Comparison of ENCODE assay signal across 16 mouse cellular contexts in genomic region chr4:56657046-56657445, GRCm38 (mm10).
"Had no signal": no experiment of that assay in that cellular context is flagged by ENCODE, and none has a peak within 500 bp of the region (broad histone marks: within the 10 kb centered on the region; RNA-seq: fewer than 3 reads in every experiment).

No protein-coding gene starts in this region.

- H3K4me2 ChIP-seq: limb, embryonic 15.5 days; liver, embryonic 12.5 days; lung, embryonic 14.5 days; midbrain, embryonic 12.5 days had no signal

- H3K4me3 ChIP-seq: left cerebral cortex, adult 2 months; limb, embryonic 15.5 days; liver, embryonic 12.5 days; megakaryocyte, embryonic 14.5 days; midbrain, embryonic 12.5 days had no signal

- H3K27me3 ChIP-seq: limb, embryonic 15.5 days; liver, embryonic 12.5 days; megakaryocyte, embryonic 14.5 days; midbrain, embryonic 12.5 days had no signal

- H3K27ac ChIP-seq: left cerebral cortex, adult 2 months; limb, embryonic 15.5 days; liver, embryonic 12.5 days; macrophage; midbrain, embryonic 12.5 days had no signal

- H3K4me1 ChIP-seq: liver, embryonic 12.5 days; megakaryocyte, embryonic 14.5 days had no signal

- DNase-seq: kidney, adult 8-10 months; kidney, postnatal 25 days; lung, embryonic 14.5 days; lung, postnatal 10 days; right cerebral cortex, adult 18-20 months; right cerebral cortex, postnatal 4 days; spleen, adult 18-20 months; thymus, adult 18-20 months; thymus, postnatal 25 days had no signal

- H3K36me3 ChIP-seq: limb, embryonic 15.5 days; liver, embryonic 12.5 days; midbrain, embryonic 12.5 days had no signal

- ATAC-seq: liver, embryonic 12.5 days; midbrain, embryonic 16.5 days had no signal

- H3K9ac ChIP-seq: limb, embryonic 15.5 days; liver, embryonic 12.5 days; lung, embryonic 14.5 days; midbrain, embryonic 12.5 days had no signal

- H3K9me3 ChIP-seq: limb, embryonic 15.5 days; liver, embryonic 12.5 days; midbrain, embryonic 12.5 days had no signal
